Mouse (Mus musculus) heart, embryonic 11.5 days (tissue): ENCODE results near the gene S100a16. TPM values are rescaled to one million over a fixed set of nuclear protein-coding genes. Genes with fewer than 3 reads are reported as not detected.

ENCODE experiments used
- ATAC-seq: fragments of 200-750 bp; cut with Nextera tagmentation; replicated peaks from 2 replicates; pipeline ENCODE4 v1.8.0; 2017; ENCODE audit warnings: moderate library complexity; ENCODE audit not compliant: insufficient number of reproducible peaks, low FRiP score, low TSS enrichment
- H3K27ac ChIP-seq: fragments of 300-500 bp; sonication (generic); 2 replicates; pipeline ENCODE4 v1.5.1; 2014; ENCODE audit warnings: mild to moderate bottlenecking, low read depth, low read length
- H3K27me3 ChIP-seq: fragments of 300-500 bp; sonication (generic); 2 replicates; pipeline ENCODE4 v1.6.1; 2014; ENCODE audit warnings: mild to moderate bottlenecking, low read length, mixed read lengths; ENCODE audit not compliant: control insufficient read depth, insufficient read depth
- H3K36me3 ChIP-seq: fragments of 300-500 bp; sonication (generic); 2 replicates; pipeline ENCODE4 v1.6.1; 2014; ENCODE audit warnings: mild to moderate bottlenecking, low read length, moderate library complexity, mixed read lengths; ENCODE audit not compliant: control insufficient read depth, insufficient read depth
- H3K4me1 ChIP-seq: fragments of 300-500 bp; sonication (generic); 2 replicates; pipeline ENCODE4 v1.6.1; 2014; ENCODE audit warnings: low read length; ENCODE audit not compliant: control insufficient read depth, insufficient read depth
- H3K4me2 ChIP-seq: fragments of 300-500 bp; sonication (generic); 2 replicates; pipeline ENCODE4 v1.6.1; 2014; ENCODE audit warnings: mild to moderate bottlenecking, moderate library complexity
- H3K4me3 ChIP-seq: fragments of 300-500 bp; sonication (generic); 2 replicates; pipeline ENCODE4 v1.5.1; 2014; ENCODE audit warnings: low read depth, low read length
- H3K9ac ChIP-seq: fragments of 300-500 bp; sonication (generic); 2 replicates; pipeline ENCODE4 v1.6.1; 2014; ENCODE audit warnings: mild to moderate bottlenecking, low read depth, low read length, moderate library complexity
- H3K9me3 ChIP-seq: fragments of 300-500 bp; sonication (generic); replicated peaks from 2 replicates; pipeline ENCODE4 v1.6.1; 2016; ENCODE audit warnings: low read length; ENCODE audit not compliant: control insufficient read depth
- WGBS: fragments of 180-500 bp; shearing (Covaris S2); extraction: QIAGEN DNeasy Blood & Tissue Kit; methylation state at CpG from one replicate; pipeline ENCODE4 v1.1.7; 2014; ENCODE audit not compliant: insufficient replicate concordance; 5-methylcytosine and 5-hydroxymethylcytosine counted together
- polyA plus RNA-seq: library from polyadenylated mRNA; unstranded; fragments of >200 nt; fragmentation: Nextera tagmentation; extraction: Ambion mirVana; gene quantifications from 2 replicates; pipeline ENCODE4 v1.2.1, GENCODE M21; 2014

The S100a16 gene
- polyA plus RNA-seq, 1 experiment from 2014 or later: 28.4 TPM

- no peak overlapping the region for H3K4me3 ChIP-seq
- H3K27me3 ChIP-seq: no peaks in the 10 kb centered on the region
- H3K9ac ChIP-seq: no peak overlapping the region
- no peaks in the 10 kb centered on the region for H3K36me3 ChIP-seq
- no peak overlapping the region for H3K4me2 ChIP-seq
- WGBS: 31% methylated on average over 5 of the region's 5 CpGs
- 0 out of 2 replicates have a peak, but pooled peaks cover 3% of the 10 kb centered on the region for H3K4me1 ChIP-seq
- no peak overlapping the region for H3K27ac ChIP-seq
- no peak for ATAC-seq
- H3K9me3 ChIP-seq: no peaks in the 10 kb centered on the region
Measured at GRCm38 (mm10) chr3:90585595-90585994, 48.5 kb downstream of the S100a16 start.

GRCm38 (mm10) chr3:90586016-90586643 lies 49.1 kb downstream of the S100a16 start:
- no peak for ATAC-seq
- no peaks in the 10 kb centered on the region for H3K36me3 ChIP-seq
- H3K4me3 ChIP-seq: no peak overlapping the region
- no peak overlapping the region for H3K9ac ChIP-seq
- 0 out of 2 replicates have a peak, but pooled peaks cover 3% of the 10 kb centered on the region for H3K4me1 ChIP-seq
- H3K9me3 ChIP-seq: no peaks in the 10 kb centered on the region
- H3K4me2 ChIP-seq: no peak overlapping the region
- 78% methylated on average over 15 of the region's 15 CpGs for WGBS
- H3K27me3 ChIP-seq: no peaks in the 10 kb centered on the region
- no peak overlapping the region for H3K27ac ChIP-seq

- H3K4me2 ChIP-seq: no peak overlapping the region
- WGBS: 41% methylated on average over 10 of the region's 10 CpGs
- H3K4me1 ChIP-seq: 0 out of 2 replicates have a peak, but pooled peaks cover 3% of the 10 kb centered on the region
- no peak overlapping the region for H3K4me3 ChIP-seq
- no peak for ATAC-seq
- no peak overlapping the region for H3K27ac ChIP-seq
- H3K9ac ChIP-seq: no peak overlapping the region
- no peaks in the 10 kb centered on the region for H3K36me3 ChIP-seq
- no peaks in the 10 kb centered on the region for H3K9me3 ChIP-seq
- no peaks in the 10 kb centered on the region for H3K27me3 ChIP-seq
Measured at GRCm38 (mm10) chr3:90586906-90587305, 49.9 kb downstream of the S100a16 start.

- no peak overlapping the region for H3K4me2 ChIP-seq
- H3K4me3 ChIP-seq: no peak overlapping the region
- H3K9me3 ChIP-seq: no peaks in the 10 kb centered on the region
- WGBS: 87% methylated on average over 14 of the region's 14 CpGs
- H3K36me3 ChIP-seq: no peaks in the 10 kb centered on the region
- H3K27me3 ChIP-seq: no peaks in the 10 kb centered on the region
- 0 out of 2 replicates have a peak, but pooled peaks cover 3% of the 10 kb centered on the region for H3K4me1 ChIP-seq
- no peak overlapping the region for H3K9ac ChIP-seq
- ATAC-seq: no peak
- no peak overlapping the region for H3K27ac ChIP-seq
Measured at GRCm38 (mm10) chr3:90587361-90588101, 50.5 kb downstream of the S100a16 start.

- no peaks in the 10 kb centered on the region for H3K4me1 ChIP-seq
- no peak overlapping the region for H3K9ac ChIP-seq
- no peaks in the 10 kb centered on the region for H3K9me3 ChIP-seq
- ATAC-seq: no peak
- no peak overlapping the region for H3K4me3 ChIP-seq
- H3K36me3 ChIP-seq: no peaks in the 10 kb centered on the region
- 72% methylated on average over 6 of the region's 6 CpGs for WGBS
- no peaks in the 10 kb centered on the region for H3K27me3 ChIP-seq
- H3K4me2 ChIP-seq: no peak overlapping the region
- H3K27ac ChIP-seq: no peak overlapping the region
Measured at GRCm38 (mm10) chr3:90589390-90589789, 52.3 kb downstream of the S100a16 start.

- Histone ChIP-seq H3K4me1 (no peaks in the 10 kb centered on the region), H3K27me3 (no peaks in the 10 kb centered on the region), H3K27ac (no peak within 1 kb of the TSS), H3K36me3 (no peaks in the 10 kb centered on the region), H3K4me2 (no peak within 1 kb of the TSS), H3K9me3 (no peaks in the 10 kb centered on the region), H3K9ac (no peak within 1 kb of the TSS), H3K4me3 (no peak within 1 kb of the TSS)
- ATAC-seq: no peak
- WGBS: 73% methylated on average over 8 of the region's 8 CpGs
Measured at GRCm38 (mm10) chr3:90589947-90590346, 52.9 kb downstream of the S100a16 start, which contains the start of gene S100a2. S100a2 (plus strand) TSS chr3:90590247.

Other genes starting within 250 kb of the S100a16 start
- gene Gatad2b, start 244.1 kb upstream of the S100a16 start, polyA plus RNA-seq: 8.4 and 14.3 TPM in 2 replicates
- 5.7 and 6.2 TPM in 2 replicates for gene Slc27a3, start 147.3 kb upstream of the S100a16 start, polyA plus RNA-seq
- 25.3 and 26.9 TPM in 2 replicates for gene Ints3, start 103.6 kb upstream of the S100a16 start, polyA plus RNA-seq
- gene Npr1, start 71.4 kb upstream of the S100a16 start, polyA plus RNA-seq: 5.3 and 8.1 TPM in 2 replicates
- gene Ilf2, start 61.1 kb upstream of the S100a16 start, polyA plus RNA-seq: 148 and 151 TPM in 2 replicates
- 76.0 TPM in 2 replicates for gene Snapin, start 46.2 kb upstream of the S100a16 start, polyA plus RNA-seq
- 70.3 and 73.9 TPM in 2 replicates for gene Chtop, start 27.8 kb upstream of the S100a16 start, polyA plus RNA-seq
- gene S100a1, start 22.9 kb upstream of the S100a16 start, polyA plus RNA-seq: 137 and 138 TPM in 2 replicates
- gene S100a13, start 22.8 kb upstream of the S100a16 start, polyA plus RNA-seq: 59.7 and 65.4 TPM in 2 replicates
- not detected in 2 replicates for gene S100a14, start 10.4 kb upstream of the S100a16 start, polyA plus RNA-seq
- 0.24 TPM in 1 of 2 replicates, not detected in the other for gene S100a3, start 23.3 kb downstream of the S100a16 start, polyA plus RNA-seq
- not detected in 2 replicates for gene S100a2, start 53.0 kb downstream of the S100a16 start, polyA plus RNA-seq
- not detected in 2 replicates for gene Gm42674, start 64.7 kb downstream of the S100a16 start, polyA plus RNA-seq
- 3.4 and 3.5 TPM in 2 replicates for gene S100a4, start 66.5 kb downstream of the S100a16 start, polyA plus RNA-seq
- not detected in 2 replicates for gene S100a5, start 71.3 kb downstream of the S100a16 start, polyA plus RNA-seq
- gene S100a6, start 75.6 kb downstream of the S100a16 start, polyA plus RNA-seq: 43.6 and 44.5 TPM in 2 replicates
- not detected in 2 replicates for gene S100a7a, start 116.8 kb downstream of the S100a16 start, polyA plus RNA-seq
- 1.9 and 5.2 TPM in 2 replicates for gene S100a8, start 131.7 kb downstream of the S100a16 start, polyA plus RNA-seq
- gene S100a9, start 158.5 kb downstream of the S100a16 start, polyA plus RNA-seq: 1.3 and 6.2 TPM in 2 replicates
- gene Pglyrp4, start 189.7 kb downstream of the S100a16 start, polyA plus RNA-seq: not detected in 2 replicates
- not detected in 2 replicates for gene Gm5849, start 240.6 kb downstream of the S100a16 start, polyA plus RNA-seq